Mouse (Mus musculus) C2C12 (cell line): Measurements from ENCODE around the gene Miip.
A peak's percentile ranks its signal among the peaks of the same experiment; 100 is the strongest.

ENCODE experiments used
- CTCF ChIP-seq: IDR thresholded peaks from one replicate; pipeline ENCODE4 v1.5.1; 2011; ENCODE audit not compliant: control insufficient read depth, insufficient read depth, insufficient read length
- MAX ChIP-seq: IDR thresholded peaks from one replicate; pipeline ENCODE4 v1.6.1; 2011; ENCODE audit warnings: mild to moderate bottlenecking, control low read depth

GRCm38 (mm10) chr4:147904313-147905089 lies 35.9 kb upstream of the Miip start, which contains the start of gene Mfn2:
- TF ChIP-seq MAX (peak; percentile 52), CTCF (no peak)
